Mouse (Mus musculus) cerebellum, adult 2 months (tissue): ENCODE measurements around the gene Sync.

Experiments
- CTCF ChIP-seq: fragments of 200-500 bp; IDR thresholded peaks from 2 replicates; pipeline ENCODE4 v1.5.1; 2011; ENCODE audit warnings: low read depth, mild to moderate bottlenecking, control low read depth, low read length, moderate library complexity, borderline replicate concordance; ENCODE audit not compliant: insufficient read depth
- POLR2A ChIP-seq: fragments of 200-500 bp; IDR thresholded peaks from 2 replicates; pipeline ENCODE4 v1.6.1; 2011; ENCODE audit warnings: low read length, control low read depth, borderline replicate concordance; ENCODE audit not compliant: insufficient read depth

DNA sequence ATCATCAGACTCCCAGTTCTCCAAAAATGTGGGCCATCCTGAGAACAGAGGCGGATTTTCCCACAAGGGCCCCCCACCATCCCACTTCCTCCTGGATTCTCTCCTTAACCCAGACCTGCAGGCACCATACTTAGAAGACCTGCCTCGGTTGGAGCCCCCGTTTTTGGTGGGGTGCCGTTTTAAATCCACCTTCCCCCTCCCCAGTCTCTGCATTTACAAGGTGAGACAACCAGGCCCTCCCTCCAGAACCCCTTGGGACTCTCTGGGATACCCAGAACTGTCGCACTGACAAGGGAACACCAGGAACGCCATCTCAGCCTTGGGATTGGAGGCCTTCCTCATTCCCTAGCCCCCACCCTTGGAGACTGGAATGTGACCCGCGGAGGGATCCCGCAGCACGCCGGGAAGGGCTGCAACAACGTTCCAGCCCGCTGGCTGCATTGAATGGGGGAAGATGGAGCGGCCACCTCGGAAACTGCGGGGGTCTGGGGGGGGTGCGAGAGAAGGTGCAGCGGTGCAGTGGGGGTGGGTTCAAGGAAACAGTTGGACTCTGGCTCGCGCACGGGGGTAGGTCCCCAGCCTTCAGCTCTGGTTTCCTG is 49.5 kb upstream of the Sync start:
- no peak for TF ChIP-seq CTCF
- no peak for TF ChIP-seq POLR2A
